Mouse (Mus musculus) ES-Bruce4 (cell line): ENCODE measurements around the gene Bcl2. TPM values are rescaled to one million over a fixed set of nuclear protein-coding genes. Genes with fewer than 3 reads are reported as not detected.

Experiments used
- H3K27ac ChIP-seq: 2 replicates; pipeline ENCODE4 v1.5.1; 2012; ENCODE audit warnings: low read length, inconsistent platforms; ENCODE audit not compliant: insufficient read depth
- H3K27me3 ChIP-seq: 2 replicates; pipeline ENCODE4 v1.6.1; 2012; ENCODE audit warnings: mild to moderate bottlenecking, low read length, inconsistent platforms; ENCODE audit not compliant: control insufficient read depth, poor library complexity, insufficient read depth, severe bottlenecking
- H3K36me3 ChIP-seq: 2 replicates; pipeline ENCODE4 v1.6.1; 2012; ENCODE audit warnings: inconsistent platforms, mild to moderate bottlenecking, low read length, moderate library complexity; ENCODE audit not compliant: control insufficient read depth, poor library complexity, insufficient read depth, severe bottlenecking
- H3K4me1 ChIP-seq: one replicate; pipeline ENCODE4 v1.8.1; 2011; ENCODE audit warnings: low read length; ENCODE audit not compliant: control insufficient read depth, insufficient read depth
- H3K4me3 ChIP-seq: 2 replicates; pipeline ENCODE4 v1.5.1; 2011; ENCODE audit warnings: low read depth, mild to moderate bottlenecking, low read length
- H3K9ac ChIP-seq: 2 replicates; pipeline ENCODE4 v1.6.1; 2012; ENCODE audit warnings: low read depth, mild to moderate bottlenecking, inconsistent platforms; ENCODE audit not compliant: poor library complexity, severe bottlenecking
- H3K9me3 ChIP-seq: replicated peaks from 2 replicates; pipeline ENCODE4 v1.6.1; 2012; ENCODE audit warnings: mild to moderate bottlenecking, low read length, inconsistent platforms; ENCODE audit not compliant: control insufficient read depth, poor library complexity, insufficient read depth, severe bottlenecking
- CTCF ChIP-seq: IDR thresholded peaks from one replicate; pipeline ENCODE4 v1.8.1; 2011; ENCODE audit warnings: low read depth, low read length
- EP300 ChIP-seq: IDR thresholded peaks from 2 replicates; pipeline ENCODE4 v1.6.1; 2011; ENCODE audit warnings: low read depth, low read length; ENCODE audit not compliant: insufficient read depth
- POLR2A ChIP-seq: IDR thresholded peaks from one replicate; pipeline ENCODE4 v1.8.1; 2011; ENCODE audit warnings: low read length; ENCODE audit not compliant: insufficient read depth
- polyA plus RNA-seq: library from polyadenylated mRNA; stranded (reverse); fragments of >200 nt; gene quantifications from 2 replicates; pipeline ENCODE4 v1.2.4, GENCODE M21; 2011; ENCODE audit warnings: low read depth; ENCODE audit not compliant: missing spikeins, insufficient read depth, insufficient read length

Bcl2 gene
- polyA plus RNA-seq, 1 experiment, result 3.0 TPM

DNA sequence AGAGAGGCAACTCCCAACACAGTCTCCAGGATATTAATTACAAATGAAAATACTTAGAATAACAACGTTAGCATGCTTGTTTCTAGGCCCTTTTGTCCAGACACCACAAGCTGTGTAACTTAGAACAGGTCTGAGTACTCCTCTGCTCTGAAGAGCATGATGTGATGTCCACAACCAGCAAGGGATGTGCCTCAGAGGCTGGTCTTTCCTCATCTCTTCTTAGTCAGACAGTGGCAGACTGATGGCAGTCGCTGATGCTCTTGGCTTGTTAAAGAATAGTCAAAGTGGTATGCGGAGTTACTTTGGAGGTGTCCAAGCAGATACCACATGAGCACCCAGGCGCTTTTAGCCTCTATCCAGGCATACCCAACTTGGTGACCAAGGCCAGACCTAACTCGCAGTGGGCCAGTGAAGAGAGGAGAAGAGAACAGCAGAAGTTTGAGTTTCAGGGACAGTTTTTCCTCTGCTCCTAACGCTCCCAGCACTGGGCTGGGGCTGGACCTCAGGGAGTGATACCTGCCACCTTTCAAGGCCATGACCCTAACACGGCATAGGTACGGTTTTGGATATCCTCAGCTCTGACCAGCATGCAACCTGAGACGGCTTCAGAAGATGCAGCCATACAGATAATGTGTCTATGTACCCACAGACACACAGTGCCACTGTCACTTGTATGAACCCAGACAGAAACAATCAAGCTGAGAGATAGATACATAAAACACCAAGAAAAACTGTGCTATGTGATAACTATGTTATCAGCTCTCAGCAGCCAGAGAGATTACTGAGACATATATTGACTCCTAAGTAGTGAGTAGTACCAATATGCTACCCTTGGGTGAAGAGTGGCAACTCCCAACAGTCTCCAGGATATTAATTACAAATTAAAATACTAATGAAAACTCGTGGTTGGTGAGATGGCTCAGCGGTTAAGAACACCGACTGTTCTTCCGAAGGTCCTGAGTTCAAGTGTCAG lies 1.3 kb upstream of the Bcl2 start:
- Histone ChIP-seq H3K9me3 (no peaks in the 10 kb centered on the region), H3K4me1 (no peaks in the 10 kb centered on the region), H3K36me3 (no peaks in the 10 kb centered on the region), H3K27me3 (peaks cover 6% of the 10 kb centered on the region), H3K27ac (no peak overlapping the region), H3K9ac (no peak overlapping the region), H3K4me3 (no peak overlapping the region)
- TF ChIP-seq POLR2A, result no peak

DNA sequence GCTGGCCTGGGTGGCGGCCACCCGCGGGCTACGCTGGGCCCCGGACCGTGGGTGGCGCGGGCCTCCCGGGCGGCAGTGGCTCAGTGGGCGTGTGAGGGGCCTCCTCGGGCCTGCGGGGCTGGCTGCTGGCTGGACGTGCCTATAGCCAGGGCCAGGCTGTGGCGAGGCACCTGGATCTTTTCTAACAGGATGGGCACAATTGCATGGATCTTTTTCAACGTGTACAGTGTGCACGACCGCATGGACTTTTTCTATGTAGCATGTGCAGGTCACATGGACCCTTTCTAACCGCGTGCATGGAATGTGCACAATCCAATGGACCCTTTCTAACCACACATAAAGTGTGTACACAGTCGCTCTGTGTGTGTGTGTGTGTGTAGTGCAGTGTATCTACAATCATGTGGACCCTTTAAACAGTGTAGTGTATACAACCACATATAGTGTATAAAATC lies 482 bp upstream of the Bcl2 start:
- peak overlapping the region; percentile 63 for H3K4me3 ChIP-seq
- peak overlapping the region; percentile 85 for H3K9ac ChIP-seq
- H3K27me3 ChIP-seq, result peaks cover 6% of the 10 kb centered on the region
- no peaks in the 10 kb centered on the region for H3K36me3 ChIP-seq
- no peaks in the 10 kb centered on the region for H3K4me1 ChIP-seq
- TF ChIP-seq EP300 (no peak), CTCF (no peak), POLR2A (no peak)
- no peak overlapping the region for H3K27ac ChIP-seq
- H3K9me3 ChIP-seq, result no peaks in the 10 kb centered on the region

DNA sequence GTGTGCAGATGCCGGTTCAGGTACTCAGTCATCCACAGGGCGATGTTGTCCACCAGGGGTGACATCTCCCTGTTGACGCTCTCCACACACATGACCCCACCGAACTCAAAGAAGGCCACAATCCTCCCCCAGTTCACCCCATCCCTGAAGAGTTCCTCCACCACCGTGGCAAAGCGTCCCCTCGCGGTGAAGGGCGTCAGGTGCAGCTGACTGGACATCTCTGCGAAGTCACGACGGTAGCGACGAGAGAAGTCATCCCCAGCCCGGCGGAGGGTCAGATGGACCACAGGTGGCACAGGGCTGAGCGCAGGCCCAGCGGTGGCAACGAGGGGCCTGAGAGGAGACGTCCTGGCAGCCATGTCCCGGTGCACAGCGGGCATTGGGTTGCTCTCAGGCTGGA lies 1.7 kb downstream of the Bcl2 start:
- Histone ChIP-seq H3K9me3 (no peaks in the 10 kb centered on the region), H3K9ac (no peak overlapping the region), H3K4me3 (peak overlapping the region; percentile 2; the same call in 1 of the 2 replicates), H3K27ac (no peak overlapping the region), H3K4me1 (no peaks in the 10 kb centered on the region), H3K27me3 (peaks cover 6% of the 10 kb centered on the region), H3K36me3 (no peaks in the 10 kb centered on the region)
- TF ChIP-seq EP300 (no peak), CTCF (peak; percentile 61)

DNA sequence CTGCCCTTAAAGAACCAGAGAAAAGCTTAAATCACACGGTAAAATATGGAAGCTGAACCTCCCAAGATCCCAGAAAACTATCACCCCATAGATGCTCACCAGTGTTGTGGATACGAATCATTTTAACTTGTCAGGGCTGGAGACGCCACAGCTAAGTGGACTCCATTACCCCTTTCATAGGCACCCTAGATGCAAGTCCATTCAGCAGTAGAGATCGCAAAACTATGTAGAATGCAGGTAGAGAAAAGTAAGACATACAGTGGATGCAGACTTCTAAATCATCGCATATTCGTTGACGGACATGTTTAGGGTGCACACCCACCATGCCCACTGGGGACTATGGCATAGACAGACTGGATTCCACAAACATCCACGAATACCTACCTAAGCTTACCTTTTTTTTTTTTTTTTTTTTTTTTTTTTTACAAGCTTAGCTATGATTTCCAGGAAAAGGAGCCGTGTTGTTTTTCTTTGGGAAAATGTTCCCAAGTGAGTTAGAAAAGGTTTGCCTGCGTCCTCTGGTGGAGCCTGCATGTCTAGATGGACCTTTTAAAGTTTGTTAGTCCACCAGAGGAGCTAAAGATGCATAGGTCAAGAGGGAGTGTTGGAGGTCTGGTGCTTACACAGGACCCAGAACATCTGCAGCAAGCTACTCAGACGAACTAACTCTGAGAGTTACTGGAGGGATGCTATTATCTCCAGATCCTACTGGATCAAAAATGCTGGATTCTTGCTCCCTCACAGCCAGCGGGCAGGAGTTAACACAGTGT lies 2.5 kb downstream of the Bcl2 start:
- H3K4me1 ChIP-seq, result no peaks in the 10 kb centered on the region
- H3K36me3 ChIP-seq, result no peaks in the 10 kb centered on the region
- H3K27me3 ChIP-seq, result peaks cover 6% of the 10 kb centered on the region
- H3K9me3 ChIP-seq, result no peaks in the 10 kb centered on the region
- H3K4me3 ChIP-seq, result no peak overlapping the region
- no peak overlapping the region for H3K9ac ChIP-seq
- no peak overlapping the region for H3K27ac ChIP-seq
- TF ChIP-seq POLR2A, result no peak
- no peak for TF ChIP-seq EP300
- no peak for TF ChIP-seq CTCF

DNA sequence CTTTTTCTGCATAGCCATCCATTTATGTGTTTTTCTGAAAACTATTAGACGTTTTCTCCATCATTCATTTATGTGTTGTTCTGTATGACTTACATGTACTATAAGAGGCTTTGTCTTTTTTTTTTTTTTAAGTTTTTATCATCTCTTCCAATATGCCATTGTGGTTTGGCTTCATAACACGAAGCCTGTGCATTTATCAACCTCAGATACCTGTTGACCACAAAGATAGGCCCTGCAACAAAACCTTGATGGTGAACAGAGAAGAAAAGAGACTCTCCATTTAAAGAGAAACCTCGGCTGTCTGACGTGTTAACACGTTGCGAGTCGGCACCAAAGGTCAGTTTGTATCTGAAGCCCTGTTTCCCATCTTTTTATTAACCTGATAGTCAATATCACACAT lies 3.9 kb downstream of the Bcl2 start:
- no peak overlapping the region for H3K4me3 ChIP-seq
- TF ChIP-seq EP300 (no peak), POLR2A (no peak)

More for the DNA sequence above, 3.9 kb downstream of the Bcl2 start:
- Histone ChIP-seq H3K9ac (no peak overlapping the region), H3K4me1 (no peaks in the 10 kb centered on the region), H3K9me3 (no peaks in the 10 kb centered on the region), H3K27ac (no peak overlapping the region), H3K36me3 (no peaks in the 10 kb centered on the region), H3K27me3 (peaks cover 6% of the 10 kb centered on the region)
